Mouse (Mus musculus): ENCODE data around the gene Lypd5.

The Lypd5 gene

GRCm38 (mm10) chr7:24359269-24359668, 10.3 kb downstream of the Lypd5 start:
- no peak for DNase-seq (ENCODE audit: low spot score)

GRCm38 (mm10) chr7:24361001-24361400, 12.0 kb downstream of the Lypd5 start:
- DNase-seq (ENCODE audit: low spot score) = no peak

GRCm38 (mm10) chr7:24363228-24363627, 14.2 kb downstream of the Lypd5 start:
- no peak for DNase-seq (ENCODE audit: low spot score)

GRCm38 (mm10) chr7:24364827-24365226, 15.8 kb downstream of the Lypd5 start:
- DNase-seq (ENCODE audit: low spot score) = peak; percentile 95

- DNase-seq (ENCODE audit: low spot score) = no peak
Measured at GRCm38 (mm10) chr7:24365258-24366014, 16.4 kb downstream of the Lypd5 start.

DNA sequence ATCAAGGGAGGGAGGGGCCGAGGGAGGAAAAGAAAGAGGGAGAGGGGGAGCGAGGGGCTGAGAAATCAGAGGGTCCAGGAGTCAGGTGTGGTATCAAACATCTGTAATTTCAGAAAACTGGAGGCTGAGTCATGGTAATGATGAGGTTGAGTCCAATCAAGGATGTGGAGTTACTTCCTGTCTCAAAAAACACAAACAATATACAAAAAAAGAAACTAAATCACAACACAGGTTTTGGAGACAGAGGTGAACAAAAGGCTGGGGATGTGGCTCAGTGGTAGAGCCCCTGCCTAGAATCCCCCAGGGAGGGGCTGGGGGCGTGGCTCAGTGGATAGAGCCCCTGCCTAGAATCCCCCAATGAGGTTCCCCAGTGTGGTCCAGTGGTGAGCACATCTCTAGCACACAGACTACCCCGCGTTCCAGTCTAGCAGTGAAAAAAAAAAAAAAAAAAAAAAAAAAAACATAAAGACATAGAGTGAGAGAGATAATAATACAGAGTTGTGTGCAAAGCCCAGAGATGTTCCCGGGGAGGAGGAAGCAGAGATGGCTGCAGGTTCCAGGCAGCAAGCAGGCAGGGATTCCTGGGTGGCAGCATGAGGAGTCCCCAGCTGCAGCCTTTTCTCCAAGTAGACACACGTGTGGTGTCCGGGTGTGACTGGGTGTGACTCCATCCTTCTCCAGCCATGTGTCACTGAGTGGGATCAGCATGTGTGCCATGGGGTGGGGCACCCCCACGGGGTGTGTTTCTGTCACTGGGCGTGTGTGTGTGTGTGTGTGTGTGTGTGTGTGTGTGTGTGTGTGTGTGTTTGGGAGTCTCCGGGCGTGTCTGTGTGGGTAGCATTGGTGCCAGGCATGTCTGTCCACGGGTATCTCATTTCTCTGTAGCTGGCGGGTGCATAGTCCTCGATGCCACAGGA, 18.0 kb downstream of the Lypd5 start:
- DNase-seq (ENCODE audit: low spot score) = no peak

- DNase-seq (ENCODE audit: low spot score) = no peak
Measured at GRCm38 (mm10) chr7:24368226-24368625, 19.2 kb downstream of the Lypd5 start.

- DNase-seq (ENCODE audit: low spot score) = no peak
Measured at GRCm38 (mm10) chr7:24368946-24369345, 19.9 kb downstream of the Lypd5 start.

- DNase-seq (ENCODE audit: low spot score) = no peak
Measured at GRCm38 (mm10) chr7:24369731-24370541, 20.9 kb downstream of the Lypd5 start, which contains the start of gene Kcnn4. TSS of gene Kcnn4 (plus strand) at chr7:24370263.

GRCm38 (mm10) chr7:24371012-24371808, 22.2 kb downstream of the Lypd5 start:
- peak; percentile 90 for DNase-seq (ENCODE audit: low spot score)

- no peak for DNase-seq (ENCODE audit: low spot score)
Measured at GRCm38 (mm10) chr7:24371809-24372145, 22.8 kb downstream of the Lypd5 start.

DNA sequence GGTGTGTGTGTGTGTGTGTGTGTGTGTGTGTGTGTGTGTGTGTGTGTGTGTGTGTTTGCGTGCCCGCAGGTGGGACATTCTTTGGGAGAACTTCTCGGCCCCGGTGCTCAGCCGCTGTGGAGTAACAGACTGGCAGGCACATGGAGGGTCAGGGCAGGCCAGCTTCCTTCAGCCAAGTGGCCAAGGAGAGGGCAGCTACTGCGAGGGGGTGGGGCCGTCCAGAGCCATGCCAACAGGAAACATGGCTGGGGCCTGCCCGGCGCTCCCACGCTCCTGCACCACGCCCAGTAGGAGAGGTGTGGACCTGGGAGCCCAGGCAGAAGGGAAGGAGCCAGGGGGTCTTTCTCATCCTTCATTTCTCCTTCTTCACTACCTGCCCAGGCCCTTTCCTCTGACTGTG, 23.3 kb downstream of the Lypd5 start:
- no peak for DNase-seq (ENCODE audit: low spot score)

- DNase-seq (ENCODE audit: low spot score) = no peak
Measured at GRCm38 (mm10) chr7:24372786-24373185, 23.8 kb downstream of the Lypd5 start.

GRCm38 (mm10) chr7:24373538-24374379, 24.8 kb downstream of the Lypd5 start:
- no peak for DNase-seq (ENCODE audit: low spot score)

- no peak for DNase-seq (ENCODE audit: low spot score)
Measured at GRCm38 (mm10) chr7:24376456-24376855, 27.5 kb downstream of the Lypd5 start.

DNA sequence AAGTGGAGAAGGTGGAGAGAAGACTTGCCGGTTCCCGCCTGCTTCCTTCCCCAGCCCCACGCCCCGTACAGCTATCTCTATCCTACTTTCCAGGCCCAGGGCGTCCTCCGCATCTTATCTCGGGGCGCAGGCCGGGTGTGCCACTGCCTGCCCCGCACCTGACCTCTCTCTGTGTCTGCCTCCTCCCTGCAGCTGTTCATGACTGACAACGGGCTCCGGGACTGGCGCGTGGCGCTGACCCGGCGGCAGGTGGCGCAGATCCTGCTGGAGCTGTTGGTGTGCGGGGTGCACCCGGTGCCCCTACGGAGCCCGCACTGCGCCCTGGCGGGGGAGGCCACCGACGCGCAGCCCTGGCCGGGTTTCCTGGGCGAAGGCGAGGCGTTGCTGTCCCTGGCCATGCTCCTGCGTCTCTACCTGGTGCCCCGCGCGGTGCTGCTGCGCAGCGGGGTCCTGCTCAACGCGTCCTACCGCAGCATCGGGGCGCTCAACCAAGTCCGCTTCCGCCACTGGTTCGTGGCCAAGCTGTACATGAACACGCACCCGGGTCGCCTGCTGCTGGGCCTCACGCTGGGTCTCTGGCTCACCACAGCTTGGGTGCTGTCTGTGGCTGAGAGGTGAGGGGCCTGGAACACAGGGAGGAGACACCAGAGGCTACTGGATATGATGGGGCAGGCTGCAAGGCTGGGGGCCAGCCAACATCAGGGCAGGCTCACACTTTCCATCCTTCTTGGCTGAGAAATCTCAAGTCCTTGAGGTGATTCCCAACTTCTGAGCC, 28.3 kb downstream of the Lypd5 start:
- peak; percentile 95 for DNase-seq (ENCODE audit: low spot score)

DNA sequence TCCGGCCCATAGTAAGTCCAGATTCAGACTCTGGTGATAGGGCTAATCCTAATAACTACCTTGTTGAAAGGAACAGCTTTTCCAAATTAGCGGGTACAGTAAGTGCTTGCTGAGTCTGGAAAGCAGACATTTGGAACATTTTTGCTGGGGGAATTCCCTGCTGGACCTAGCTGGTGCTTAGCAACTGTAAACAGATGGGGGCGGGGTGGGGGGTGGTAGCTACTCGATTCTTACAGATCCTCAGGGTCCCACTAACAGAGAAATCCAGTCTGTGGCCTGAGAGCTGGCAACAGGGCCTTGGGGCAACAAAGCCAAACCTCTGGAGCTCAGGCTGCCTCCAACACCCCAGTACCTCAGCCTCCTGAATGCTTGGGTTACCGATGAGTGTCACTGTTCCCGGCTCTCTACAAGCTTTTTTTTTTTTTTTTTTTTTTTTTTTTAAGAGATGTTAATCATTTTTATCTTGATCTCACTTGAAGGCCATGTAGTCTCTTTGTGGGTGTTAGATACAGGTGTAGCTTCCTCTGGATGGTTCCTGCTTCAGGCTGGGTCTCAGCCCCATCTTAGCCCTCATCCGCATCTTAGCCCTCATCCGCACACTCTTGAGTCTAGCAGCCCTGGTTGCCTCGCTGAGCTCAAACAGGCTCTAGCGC, 29.2 kb downstream of the Lypd5 start:
- no peak for DNase-seq (ENCODE audit: low spot score)

DNA sequence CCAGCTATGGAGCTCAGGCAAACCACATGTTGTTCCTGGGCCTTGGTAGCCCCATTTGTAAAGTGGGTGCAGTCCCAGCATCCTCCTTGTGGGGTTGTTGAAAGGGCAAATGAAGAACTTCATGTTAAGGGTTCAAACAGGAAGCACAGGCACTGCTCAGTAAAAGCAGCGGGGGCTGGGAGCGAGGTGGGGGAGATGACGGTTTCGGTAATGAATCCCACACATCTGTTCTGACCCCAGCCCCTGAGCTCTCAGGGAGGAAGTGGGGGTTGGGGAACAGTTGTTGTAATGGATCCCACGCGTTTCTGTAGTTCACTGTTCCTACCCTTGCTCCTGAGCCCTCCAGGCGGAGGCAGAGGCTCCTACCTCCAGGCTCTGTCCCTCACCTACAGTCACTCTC, 30.9 kb downstream of the Lypd5 start:
- no peak for DNase-seq (ENCODE audit: low spot score)

- no peak for DNase-seq (ENCODE audit: low spot score)
Measured at GRCm38 (mm10) chr7:24380370-24380769, 31.4 kb downstream of the Lypd5 start.

Data from c-Kit-positive CD71-positive TER-119-positive erythroid progenitor cells, embryonic 14.5 days (primary cell).